Comparison of ENCODE assay signal across 27 mouse cellular contexts in genomic region chr1:87409380-87409779, GRCm38 (mm10). TPM values are rescaled to one million over a fixed set of nuclear protein-coding genes. Genes with fewer than 3 reads are reported as not detected.
"Had no signal": no experiment of that assay in that cellular context is flagged by ENCODE, and none has a peak within 500 bp of the region (broad histone marks: within the 10 kb centered on the region; RNA-seq: fewer than 3 reads in every experiment).

No protein-coding gene starts in this region.

- H3K9ac ChIP-seq: heart, embryonic 12.5 days; hindbrain, embryonic 13.5 days; hindbrain, embryonic 15.5 days; kidney, embryonic 15.5 days; limb, embryonic 13.5 days; limb, embryonic 15.5 days had no signal

- H3K4me2 ChIP-seq: heart, embryonic 12.5 days; hindbrain, embryonic 13.5 days; hindbrain, embryonic 15.5 days; kidney, embryonic 15.5 days; limb, embryonic 13.5 days; limb, embryonic 15.5 days had no signal

- ATAC-seq: hindbrain, postnatal 0 days; intestine, embryonic 16.5 days had no signal

- H3K27me3 ChIP-seq: heart, embryonic 12.5 days; hindbrain, embryonic 13.5 days; hindbrain, embryonic 15.5 days; kidney, embryonic 15.5 days; limb, embryonic 13.5 days; limb, embryonic 15.5 days had no signal

- DNase-seq: gastrocnemius, adult 2 months; gastrocnemius, postnatal 10 days; gastrocnemius, postnatal 25 days; heart, adult 18-20 months; heart, postnatal 10 days; kidney, adult 11 months; kidney, adult 2 months; kidney, adult 9 months; kidney, postnatal 14 days; kidney, postnatal 36 days; layer of hippocampus, adult 9-11 months; layer of hippocampus, postnatal 36 days; left cerebral cortex, postnatal 4 days had no signal

- H3K9me3 ChIP-seq: heart, embryonic 10.5 days; heart, embryonic 12.5 days; hindbrain, embryonic 13.5 days; hindbrain, embryonic 15.5 days; kidney, embryonic 15.5 days; limb, embryonic 13.5 days; limb, embryonic 15.5 days had no signal

- H3K4me3 ChIP-seq: gastrocnemius, adult 2 months; heart, embryonic 10.5 days; heart, embryonic 12.5 days; hindbrain, embryonic 13.5 days; hindbrain, embryonic 15.5 days; kidney, embryonic 15.5 days; limb, embryonic 13.5 days; limb, embryonic 15.5 days had no signal

- H3K4me1 ChIP-seq: heart, embryonic 10.5 days; heart, embryonic 12.5 days; hindbrain, embryonic 13.5 days; hindbrain, embryonic 15.5 days; kidney, embryonic 15.5 days; limb, embryonic 13.5 days; limb, embryonic 15.5 days had no signal

- H3K27ac ChIP-seq: gastrocnemius, adult 2 months; heart, embryonic 10.5 days; hindbrain, embryonic 13.5 days; hindbrain, embryonic 15.5 days; hindbrain, postnatal 0 days; kidney, embryonic 15.5 days; kidney, postnatal 0 days; limb, embryonic 13.5 days; limb, embryonic 15.5 days had no signal

RNA-seq across cellular contexts. Expression of gene Kcnj13, which starts 14.9 kb away (rescaled TPM):
- total RNA-seq: gastrocnemius, postnatal 25 days; granulocyte monocyte progenitor cell, adult 5-6 weeks; heart, adult 18-20 months; heart, adult 8-10 months; heart, postnatal 10 days; heart, postnatal 25 days; hematopoietic stem cell, adult 5-6 weeks had no signal
